Mouse (Mus musculus): Measurements from ENCODE around the gene Lbhd2.
A peak's percentile ranks its signal among the peaks of the same experiment; 100 is the strongest.

Lbhd2 gene

DNA sequence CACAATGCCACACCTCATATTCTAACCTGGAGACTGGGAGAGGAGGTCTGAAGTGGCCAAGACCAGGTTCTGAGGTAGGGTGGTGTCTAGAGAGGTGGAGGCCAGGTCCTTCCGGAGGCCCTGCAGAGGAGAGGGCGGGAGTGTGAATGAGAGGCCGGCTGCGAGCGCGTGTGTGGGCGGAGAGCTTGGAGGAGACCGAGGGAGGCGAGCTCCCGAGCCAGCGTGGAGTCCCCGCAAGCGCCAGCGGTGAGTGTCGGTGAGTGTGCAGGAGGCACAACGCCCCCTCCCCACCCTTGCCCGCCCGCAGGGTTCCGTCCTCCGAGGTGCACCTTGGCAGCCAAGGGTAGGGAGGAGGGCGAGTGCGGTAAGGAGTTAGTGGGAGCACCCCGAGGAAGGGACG, at the start of gene Lbhd2:
TSS of gene Lbhd2 (plus strand) at position 188 of the 400 bp plus-strand sequence.
- DNase-seq (ENCODE audit: low spot score) = no peak

DNA sequence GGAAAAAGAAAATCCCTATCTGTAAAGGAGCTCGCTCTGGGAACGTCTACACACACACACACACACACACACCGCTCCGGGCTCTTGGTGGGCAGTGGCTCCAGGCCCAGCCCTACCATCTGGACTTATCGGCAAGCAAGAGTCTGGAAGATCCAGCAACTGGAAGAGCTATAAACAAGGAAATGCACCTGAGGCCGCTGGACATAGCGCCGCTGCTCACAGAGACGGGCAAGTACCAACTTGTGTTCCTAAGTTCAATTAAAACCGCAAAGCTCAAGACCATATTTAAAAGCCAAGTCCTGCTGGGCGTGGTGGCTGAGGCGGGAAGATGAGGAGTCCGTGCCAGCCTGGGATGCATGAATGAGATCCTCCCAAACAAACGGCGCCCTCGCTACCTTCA, 45.9 kb upstream of the Lbhd2 start:
- DNase-seq (ENCODE audit: low spot score) = no peak

DNA sequence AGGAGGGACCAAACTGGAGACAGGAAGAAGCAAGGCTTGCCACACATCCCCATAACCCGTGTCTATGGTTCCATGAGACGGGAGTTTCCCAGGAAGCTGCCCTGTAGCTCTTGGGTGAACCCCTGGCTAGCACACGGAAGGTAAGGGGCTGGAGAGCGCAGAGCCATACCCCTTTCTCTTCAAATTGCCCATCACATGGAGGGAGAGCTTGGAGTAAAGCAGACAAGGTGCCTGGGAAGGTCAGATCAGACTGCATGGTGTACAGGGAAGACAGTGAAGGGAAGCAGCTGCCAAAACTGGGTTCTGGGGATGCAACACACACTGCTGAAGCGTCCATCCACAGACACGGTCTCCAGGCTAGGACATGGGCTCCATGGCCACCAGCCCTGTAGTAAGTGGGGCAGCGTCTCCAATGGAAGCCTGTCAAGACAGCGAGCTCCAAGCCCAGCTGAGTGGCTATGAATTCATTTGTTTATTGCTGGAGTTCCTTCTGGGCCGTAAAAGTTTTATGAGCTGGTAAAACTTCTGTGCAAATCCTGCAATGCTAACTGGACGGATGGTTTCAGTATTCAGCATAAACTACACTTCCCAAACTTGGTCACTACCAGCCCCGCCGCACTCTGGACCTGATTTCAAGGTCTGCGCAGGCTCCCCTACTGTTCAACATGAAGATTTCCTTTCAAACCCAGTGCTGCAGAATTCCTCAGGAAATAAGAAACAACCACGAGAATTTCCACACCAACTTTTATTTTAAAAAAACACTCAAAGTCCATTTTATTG, 45.1 kb upstream of the Lbhd2 start:
- DNase-seq (ENCODE audit: low spot score) = no peak

DNA sequence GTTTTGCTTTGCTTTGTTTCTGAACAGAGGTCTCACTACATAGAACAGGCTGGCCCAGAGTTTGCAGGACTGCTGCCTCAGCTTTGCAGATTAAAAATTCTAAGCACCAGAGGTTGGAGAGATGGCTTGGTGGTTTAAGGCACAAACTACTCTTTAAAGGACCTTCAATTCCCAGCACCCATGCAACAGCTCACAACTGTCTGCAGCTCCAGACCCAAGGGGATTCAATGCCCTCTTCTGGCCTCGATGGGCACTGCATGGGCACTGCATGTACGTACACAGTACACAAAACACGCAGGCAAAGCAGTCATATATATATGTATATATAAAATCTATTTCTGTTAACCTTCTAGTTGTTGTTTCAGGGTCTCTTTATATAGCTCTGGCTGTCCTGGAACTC, 42.4 kb upstream of the Lbhd2 start:
- no peak for DNase-seq (ENCODE audit: low spot score)

DNA sequence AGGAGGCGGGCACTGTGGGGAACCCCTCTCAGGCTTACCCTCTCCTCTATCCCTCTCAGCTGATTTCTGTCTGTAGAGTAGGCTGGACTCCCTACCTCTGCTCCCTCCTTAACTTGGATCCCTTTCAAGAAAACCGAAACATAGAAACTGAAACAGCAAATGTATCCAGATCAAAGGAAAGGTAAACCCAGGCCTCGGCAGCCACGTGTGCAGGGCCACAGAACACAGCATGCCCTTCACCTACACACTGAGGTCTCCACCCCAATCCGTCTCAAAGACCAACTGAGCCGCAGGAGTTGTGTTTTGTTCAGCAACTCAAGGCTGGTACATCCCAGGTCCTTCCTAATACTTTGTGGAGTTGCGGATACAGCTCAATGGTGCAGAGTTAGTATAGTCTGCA, 39.5 kb upstream of the Lbhd2 start:
- no peak for DNase-seq (ENCODE audit: low spot score)

DNA sequence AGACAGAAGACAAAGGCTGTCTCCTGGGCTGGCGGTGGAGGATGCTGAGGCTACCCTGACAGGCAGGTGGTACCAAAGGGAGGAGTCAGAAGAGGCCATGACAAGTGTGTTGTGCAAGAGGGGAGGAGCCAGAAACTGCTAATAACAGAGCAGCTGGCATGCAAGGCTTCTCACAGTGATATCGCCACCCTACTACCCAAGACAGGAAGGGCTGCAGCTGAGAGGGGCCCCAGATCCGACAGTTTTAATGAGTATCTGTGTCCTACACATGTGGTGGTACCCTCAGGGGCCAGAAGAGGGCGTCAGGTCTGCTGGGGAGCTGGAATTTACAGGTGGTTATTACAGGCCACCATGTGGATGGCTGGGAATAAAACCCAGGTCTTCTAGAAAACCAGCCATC, 36.4 kb upstream of the Lbhd2 start:
- no peak for DNase-seq (ENCODE audit: low spot score)

DNA sequence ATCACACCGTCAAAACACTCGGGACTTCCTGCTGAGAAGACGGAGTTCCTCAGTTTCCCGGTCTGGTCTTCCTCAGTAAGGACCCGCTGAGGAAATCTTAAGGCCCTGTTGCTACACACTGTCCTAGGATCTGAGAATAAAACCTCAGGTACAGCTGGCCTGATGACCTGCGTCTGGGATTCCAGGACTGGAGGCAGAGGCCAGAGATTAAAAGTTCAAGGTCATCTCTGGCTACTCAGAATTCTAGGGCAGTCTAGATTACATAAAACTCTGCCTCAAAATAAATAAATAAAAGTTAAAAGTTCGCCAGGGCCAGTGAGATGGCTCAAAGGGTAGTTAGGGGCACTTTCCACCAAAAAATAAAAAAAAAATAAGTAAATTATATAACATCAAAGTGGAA, 34.7 kb upstream of the Lbhd2 start:
- no peak for DNase-seq (ENCODE audit: low spot score)

DNA sequence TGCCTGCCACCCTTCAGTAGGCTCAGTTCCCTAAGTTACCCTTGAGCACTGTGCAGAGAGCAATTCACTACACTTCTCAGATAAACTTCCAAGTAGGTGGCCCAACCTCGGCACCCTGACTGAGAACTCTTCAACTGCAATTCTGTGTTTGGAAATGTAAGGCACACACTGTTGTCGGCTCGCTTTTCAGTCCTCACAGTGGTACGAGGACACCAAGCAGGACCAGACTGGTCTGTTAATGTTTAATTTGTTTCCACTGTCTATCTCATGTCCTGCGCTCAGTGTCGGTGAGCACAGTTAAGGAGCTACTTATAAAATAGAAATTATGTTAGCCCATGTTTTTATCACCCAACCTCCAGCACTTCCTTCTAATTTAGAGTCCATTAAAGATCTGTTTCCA, 33.2 kb upstream of the Lbhd2 start:
- DNase-seq (ENCODE audit: low spot score) = no peak

DNA sequence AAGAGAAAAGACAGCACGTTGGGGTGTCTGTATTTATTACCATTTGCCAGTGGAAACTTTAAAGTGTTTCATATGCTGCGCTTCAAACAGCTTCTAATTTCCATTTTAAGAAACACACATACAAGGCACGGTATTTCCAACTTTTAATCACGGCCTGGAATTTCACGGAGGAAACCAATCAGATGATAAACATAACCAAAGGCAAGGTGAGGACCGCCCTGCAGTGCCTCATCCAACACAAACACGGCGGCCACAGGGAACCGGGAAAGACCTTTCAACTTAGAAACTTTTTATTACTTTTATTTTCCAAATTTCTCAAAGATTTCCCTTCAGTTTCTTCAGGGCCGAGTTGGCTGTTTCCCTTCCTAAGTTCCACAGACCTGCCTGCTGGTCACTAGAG, 31.9 kb upstream of the Lbhd2 start:
- DNase-seq (ENCODE audit: low spot score) = no peak

DNA sequence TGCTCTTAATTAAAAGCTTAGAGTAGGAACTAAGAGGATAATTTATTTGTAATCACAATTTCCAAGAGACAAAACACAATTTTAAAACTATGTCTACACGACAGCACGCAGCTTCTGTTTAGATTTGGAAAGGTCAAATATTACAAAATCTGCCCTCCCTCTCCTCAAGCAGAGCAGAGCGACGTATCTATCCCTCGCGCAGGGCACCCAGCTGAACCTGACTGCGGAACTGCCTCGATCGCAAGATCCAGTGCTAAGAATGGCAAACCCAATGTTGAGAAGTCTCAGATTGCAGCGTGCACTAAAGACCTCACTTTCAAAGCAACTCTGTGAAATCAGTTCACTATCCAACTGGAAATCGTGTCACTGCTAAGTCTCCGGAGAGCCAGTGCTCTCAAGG, 31.1 kb upstream of the Lbhd2 start:
- no peak for DNase-seq (ENCODE audit: low spot score)

DNA sequence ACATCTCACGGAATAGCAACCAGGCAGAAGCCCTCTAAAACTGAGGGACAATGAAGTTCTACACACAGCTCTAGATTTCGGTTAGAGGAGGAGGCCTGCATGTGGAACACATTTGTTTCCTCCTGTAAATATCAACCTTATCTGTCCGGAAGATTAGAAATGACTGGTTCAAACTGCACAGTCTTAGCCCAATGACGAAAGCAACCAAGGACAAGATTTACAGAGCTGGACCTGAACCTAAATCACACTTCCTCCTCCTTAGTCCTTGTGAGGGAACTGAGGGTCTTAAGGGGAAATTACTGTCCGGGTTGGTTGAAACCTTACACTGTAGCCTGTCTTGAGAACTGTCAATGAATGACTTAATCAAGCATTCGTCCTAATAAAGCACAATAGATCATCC, 30.6 kb upstream of the Lbhd2 start:
- no peak for DNase-seq (ENCODE audit: low spot score)

DNA sequence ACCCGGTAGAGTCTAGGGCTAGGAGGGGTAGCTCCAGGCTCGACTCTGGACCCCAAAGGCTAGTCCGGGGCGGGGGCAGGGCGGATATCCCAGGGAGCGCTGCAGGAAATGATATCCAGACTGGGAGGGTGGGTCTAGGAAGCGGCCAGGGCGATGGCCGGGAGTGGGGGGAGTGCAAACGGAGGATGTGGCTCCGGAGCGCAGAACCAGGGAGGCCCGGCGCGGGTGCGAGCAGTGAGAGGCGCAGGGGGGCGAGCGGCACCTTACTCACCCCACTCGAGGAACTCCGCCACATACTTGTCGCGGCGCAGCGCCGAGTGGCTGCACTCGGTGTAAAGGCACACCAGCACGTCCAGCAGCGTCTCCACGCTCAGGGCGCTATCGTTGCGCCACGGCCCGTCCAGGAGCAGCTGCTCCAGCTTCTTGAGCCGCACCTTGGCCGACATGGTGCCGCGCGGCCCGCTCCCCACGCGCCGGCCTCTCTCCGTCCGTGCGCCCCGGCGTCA, 29.7 kb upstream of the Lbhd2 start:
- DNase-seq (ENCODE audit: low spot score) = peak; percentile 32

DNA sequence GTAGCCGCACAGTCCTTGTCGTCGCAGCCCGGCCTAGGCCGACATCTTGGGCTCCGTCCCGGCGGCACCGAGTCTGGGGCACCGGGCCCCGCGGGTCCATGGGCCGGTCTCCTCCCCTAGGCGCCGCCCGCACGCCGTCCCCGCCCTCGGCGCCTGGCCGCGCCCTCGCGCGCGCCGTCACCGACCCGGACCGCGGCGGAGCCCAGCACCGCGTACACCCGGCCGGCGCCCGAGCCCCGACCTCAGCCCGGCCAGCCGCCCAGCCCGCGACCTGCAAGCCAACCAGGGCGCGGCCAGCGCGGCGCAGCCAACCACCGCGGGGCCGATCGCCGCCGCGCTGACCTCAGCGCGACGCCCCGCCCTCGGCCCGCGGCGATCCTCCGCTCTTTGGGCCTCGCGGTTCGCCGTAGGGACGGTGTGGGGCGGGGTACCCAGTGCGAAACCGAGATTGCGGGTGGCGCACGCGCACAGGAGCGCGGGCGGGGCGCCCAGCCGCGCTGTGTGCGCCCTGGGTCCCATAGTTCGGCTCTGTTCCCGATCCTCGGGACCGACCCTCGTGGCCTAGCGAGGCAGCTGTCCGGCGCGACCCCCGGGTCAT, 29.1 kb upstream of the Lbhd2 start, which contains the start of gene Cdc42bpb:
TSS of gene Cdc42bpb (minus strand) at position 343 of the 598 bp plus-strand sequence.
- peak; percentile 94 for DNase-seq (ENCODE audit: low spot score)

DNA sequence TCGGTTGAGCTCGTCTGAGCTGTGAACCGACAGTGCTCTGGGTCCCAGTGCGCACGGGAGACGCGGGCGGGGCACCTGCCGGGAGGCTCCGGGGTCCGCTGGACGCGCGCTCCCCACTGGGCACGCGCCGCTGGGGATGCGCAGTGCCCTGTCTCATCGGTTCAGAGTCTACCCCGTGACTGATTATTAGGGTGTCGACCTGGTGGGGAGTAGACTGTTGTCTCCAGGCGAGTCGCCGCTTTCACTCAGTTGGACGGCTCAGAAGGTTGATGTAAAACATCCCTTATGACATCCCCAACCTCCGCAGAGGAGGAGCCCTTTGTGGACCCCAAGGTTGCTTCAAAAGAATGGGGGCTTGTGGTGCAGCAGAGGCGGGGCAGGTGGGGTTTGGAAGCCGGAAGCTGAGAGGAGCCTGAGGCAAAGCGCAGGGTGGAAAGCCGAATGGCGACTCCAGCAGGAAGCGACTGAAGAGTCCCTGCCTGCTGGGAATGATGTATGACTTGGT, 28.6 kb upstream of the Lbhd2 start:
- peak; percentile 50 for DNase-seq (ENCODE audit: low spot score)

DNA sequence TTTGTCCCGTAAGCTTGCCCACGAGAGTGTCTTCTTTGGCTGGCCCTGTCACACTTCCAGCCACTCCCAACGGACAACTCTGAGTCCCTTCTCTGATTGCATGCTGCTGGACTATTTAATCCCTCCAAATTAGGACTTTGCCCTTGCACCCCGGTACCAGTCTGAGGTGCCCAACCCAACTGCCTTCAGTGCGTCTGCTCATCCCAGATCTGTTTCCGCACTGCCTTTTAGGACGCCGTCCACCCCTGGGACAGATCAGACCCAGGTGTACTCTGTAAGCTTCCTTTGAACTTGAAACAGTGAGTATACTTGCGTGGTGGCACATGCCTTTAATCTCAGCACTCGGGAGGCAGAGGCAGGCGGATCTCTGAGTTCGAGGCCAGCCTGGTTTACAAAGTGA, 27.8 kb upstream of the Lbhd2 start:
- DNase-seq (ENCODE audit: low spot score) = no peak

DNA sequence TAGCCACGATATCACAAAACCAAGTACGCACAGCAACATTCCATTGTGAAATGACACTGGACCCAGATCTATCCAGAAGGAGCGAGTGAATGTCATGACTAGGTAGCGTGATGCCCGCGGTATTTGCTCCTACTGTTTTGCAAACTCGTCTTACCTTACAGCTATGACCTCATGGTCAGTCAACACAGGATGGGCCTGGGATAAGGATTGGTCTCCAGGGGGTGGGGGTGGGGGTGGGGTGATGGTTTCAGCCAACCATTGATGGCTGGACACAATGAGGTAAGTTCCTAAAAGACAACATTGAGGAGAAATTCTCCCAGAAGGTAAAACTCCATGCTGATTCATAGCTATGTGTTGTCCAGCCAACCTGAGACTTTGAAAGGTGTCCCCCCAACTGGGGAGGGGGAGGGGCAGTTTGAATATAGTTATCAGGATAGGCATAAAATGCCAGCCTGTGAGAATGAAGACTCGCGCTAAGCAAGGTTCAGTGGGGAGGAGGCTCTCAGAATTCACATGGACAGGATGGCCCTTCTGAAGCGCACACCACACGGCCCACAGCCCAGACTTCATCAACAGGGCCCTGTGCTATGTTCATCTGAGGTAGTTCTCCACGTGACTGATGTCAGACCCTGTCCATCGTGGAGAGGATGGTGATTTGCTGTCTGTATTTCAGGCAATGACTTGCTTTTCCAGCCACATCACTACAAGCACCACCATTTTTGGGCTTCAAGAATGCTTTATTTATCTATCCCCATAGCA, 20.5 kb upstream of the Lbhd2 start:
- DNase-seq (ENCODE audit: low spot score) = no peak

DNA sequence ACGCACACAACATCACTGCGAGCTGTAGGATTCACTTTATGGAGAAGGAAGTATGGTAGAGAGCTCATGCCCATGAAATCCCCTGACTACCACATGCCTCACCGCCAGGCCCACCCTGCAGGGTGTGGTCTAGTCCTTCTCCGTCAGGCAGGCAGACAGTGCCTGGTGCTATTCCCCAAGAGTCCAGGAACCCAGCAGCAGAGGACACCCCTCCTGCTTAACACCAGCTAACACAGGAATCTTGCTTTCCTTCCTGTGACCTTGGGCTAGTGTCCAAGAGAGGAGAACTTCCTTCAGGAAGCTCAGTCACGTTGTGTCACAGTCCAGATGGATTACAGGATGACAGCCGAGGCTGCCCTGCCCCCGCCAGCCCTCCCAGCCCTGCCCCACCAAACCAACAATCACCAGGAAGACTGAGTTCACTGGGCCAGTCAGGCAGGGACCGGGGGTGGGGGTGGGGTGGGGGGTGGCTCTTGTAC, 19.9 kb upstream of the Lbhd2 start:
- no peak for DNase-seq (ENCODE audit: low spot score)

DNA sequence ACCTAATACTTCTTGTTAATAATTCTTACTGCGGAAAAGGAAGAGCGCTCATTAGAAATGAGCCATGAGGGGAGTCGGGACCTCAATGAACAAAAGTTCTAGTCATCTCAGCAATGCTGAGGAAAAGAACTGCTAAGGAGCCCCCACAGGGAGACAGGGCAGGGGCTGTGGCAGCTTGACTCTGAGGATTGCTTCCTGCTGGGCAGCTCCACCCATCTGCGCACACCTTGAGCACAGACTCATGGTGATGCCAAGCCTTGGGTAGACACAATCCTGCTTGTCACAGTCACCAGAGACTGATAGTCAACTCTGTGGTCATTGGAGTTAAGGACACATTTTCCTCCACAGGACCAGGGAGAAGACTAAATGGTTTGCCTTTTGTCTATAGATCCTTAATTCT, 19.5 kb upstream of the Lbhd2 start:
- no peak for DNase-seq (ENCODE audit: low spot score)

DNA sequence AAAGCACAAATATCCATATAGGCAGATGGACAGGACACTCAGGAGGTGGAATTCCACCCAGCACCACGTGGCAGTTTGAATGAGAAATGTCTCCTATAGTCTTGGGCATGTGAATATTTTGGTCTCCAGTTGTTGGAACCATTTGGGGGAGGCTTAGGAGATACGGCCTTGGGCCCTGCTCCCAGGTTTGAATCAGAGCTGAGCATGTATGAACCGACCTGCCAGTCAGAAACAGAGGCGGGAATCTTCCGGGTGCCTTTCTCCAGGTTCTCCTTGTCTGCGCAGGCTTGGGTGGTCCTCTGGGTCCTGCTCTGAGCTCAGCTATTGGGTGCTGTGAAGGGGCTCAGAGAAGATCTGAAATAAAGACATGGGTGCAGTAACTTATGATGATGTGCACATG, 12.6 kb upstream of the Lbhd2 start:
- DNase-seq (ENCODE audit: low spot score) = no peak

DNA sequence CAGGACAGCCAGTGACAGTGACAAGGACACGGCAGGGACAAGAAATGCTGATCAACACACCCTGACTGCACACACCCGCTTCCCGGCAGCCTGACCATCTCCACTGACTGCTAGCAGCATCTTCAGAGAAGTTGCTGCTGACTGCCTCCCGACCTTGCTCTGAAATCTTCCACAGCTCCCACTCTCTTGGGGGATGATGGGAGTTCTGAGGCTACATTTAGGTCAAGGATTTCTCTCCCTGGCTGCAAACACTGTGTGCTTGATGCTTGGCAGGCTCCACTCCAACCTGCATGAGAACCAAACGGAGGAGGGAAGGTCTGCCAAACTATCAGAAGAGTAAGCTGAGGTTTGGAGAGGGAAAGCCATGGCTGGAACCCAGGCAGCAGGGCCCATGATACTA, 9.6 kb upstream of the Lbhd2 start:
- DNase-seq (ENCODE audit: low spot score) = no peak

DNA sequence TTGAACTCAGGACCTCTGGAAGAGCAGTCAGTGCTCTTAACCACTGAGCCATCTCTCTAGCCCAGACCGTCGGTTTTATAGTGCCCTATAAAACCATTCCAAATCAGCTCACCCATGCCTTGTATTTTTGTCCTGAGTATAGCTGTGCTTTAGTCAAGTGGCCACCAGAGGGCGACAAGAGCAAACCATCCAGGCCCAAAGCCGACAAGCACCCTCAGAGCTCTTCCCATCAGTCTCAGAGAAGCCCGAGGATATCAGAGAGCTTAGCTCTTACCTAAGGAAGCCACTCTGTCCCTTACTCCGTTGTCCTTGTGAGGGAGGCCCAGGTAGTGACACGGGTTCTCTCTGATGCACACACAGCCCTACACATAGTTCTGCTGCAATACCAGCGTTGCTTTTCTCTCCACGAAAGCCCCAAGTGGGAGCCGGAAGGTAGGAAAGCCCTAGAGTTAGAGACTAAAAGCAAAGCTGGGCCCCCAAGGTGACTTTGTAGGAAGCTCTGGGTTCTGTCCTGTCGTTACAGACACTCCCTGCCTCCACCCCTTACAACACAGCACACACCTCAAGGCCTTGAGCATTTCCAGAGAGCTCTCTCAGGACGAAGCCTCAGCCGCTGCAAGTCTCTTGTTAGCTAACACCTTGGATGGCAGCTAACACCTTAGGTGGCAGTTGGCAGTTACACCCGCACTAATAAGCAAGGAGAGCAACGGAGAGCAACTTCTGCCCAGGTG, 5.0 kb upstream of the Lbhd2 start:
- DNase-seq (ENCODE audit: low spot score) = peak; percentile 78

DNA sequence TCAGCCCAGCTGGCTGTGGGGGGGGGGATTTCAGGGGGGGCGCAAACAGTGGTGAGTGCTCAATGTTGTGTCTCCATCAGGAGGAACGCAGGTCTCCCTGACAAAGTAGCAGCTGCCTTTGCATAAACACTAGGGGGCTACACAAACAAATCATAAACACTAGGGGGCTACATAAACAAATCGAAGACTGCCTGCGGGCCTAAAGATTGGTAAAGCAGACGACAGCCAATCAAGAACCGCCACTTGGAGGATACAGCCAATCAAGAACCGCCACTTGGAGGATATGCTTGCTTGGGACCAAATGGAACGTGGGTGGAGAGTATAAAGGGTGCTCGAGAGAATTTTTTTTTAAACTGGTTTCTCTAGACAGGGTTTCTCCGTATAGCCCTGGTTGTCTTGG, 1.7 kb upstream of the Lbhd2 start:
- no peak for DNase-seq (ENCODE audit: low spot score)

Data from layer of hippocampus, adult 11-12 months (tissue).